Mouse (Mus musculus) liver, embryonic 13.5 days (tissue): ENCODE results near the gene Fgfr2. TPM values are rescaled to one million over a fixed set of nuclear protein-coding genes. Genes with fewer than 3 reads are reported as not detected.

Experiments
- ATAC-seq: fragments of 200-750 bp; cut with Nextera tagmentation; 2 replicates; pipeline ENCODE4 v1.8.0; 2017; ENCODE audit warnings: low read depth, mild to moderate bottlenecking, moderate number of reproducible peaks, moderate library complexity
- DNase-seq: peaks from one replicate; pipeline ENCODE4 v3.0.0; 2022
- H3K27ac ChIP-seq: fragments of 300-500 bp; sonication (generic); 2 replicates; pipeline ENCODE4 v1.5.1; 2015; ENCODE audit warnings: moderate library complexity, mild to moderate bottlenecking, inconsistent platforms
- H3K27me3 ChIP-seq: fragments of 300-500 bp; sonication (generic); 2 replicates; pipeline ENCODE4 v1.6.1; 2015; ENCODE audit warnings: mild to moderate bottlenecking, inconsistent platforms
- H3K36me3 ChIP-seq: fragments of 300-500 bp; sonication (generic); 2 replicates; pipeline ENCODE4 v1.6.1; 2015; ENCODE audit warnings: mild to moderate bottlenecking, inconsistent platforms
- H3K4me1 ChIP-seq: fragments of 300-500 bp; sonication (generic); replicated peaks from 2 replicates; pipeline ENCODE4 v1.6.1; 2015; ENCODE audit warnings: inconsistent platforms
- H3K4me2 ChIP-seq: fragments of 300-500 bp; sonication (generic); 2 replicates; pipeline ENCODE4 v1.6.1; 2015; ENCODE audit warnings: inconsistent platforms, mild to moderate bottlenecking, moderate library complexity
- H3K4me3 ChIP-seq: fragments of 300-500 bp; sonication (generic); replicated peaks from 2 replicates; pipeline ENCODE4 v1.5.1; 2015; ENCODE audit warnings: mild to moderate bottlenecking, inconsistent platforms
- H3K9ac ChIP-seq: fragments of 300-500 bp; sonication (generic); 2 replicates; pipeline ENCODE4 v1.6.1; 2015; ENCODE audit warnings: mild to moderate bottlenecking, inconsistent platforms
- H3K9me3 ChIP-seq: fragments of 300-500 bp; sonication (generic); replicated peaks from 2 replicates; pipeline ENCODE4 v1.6.1; 2016; ENCODE audit warnings: inconsistent platforms
- WGBS: fragments of 180-500 bp; shearing (Covaris S2); methylation state at CpG from one replicate; pipeline ENCODE4 v1.1.7; 2015; ENCODE audit not compliant: insufficient replicate concordance; 5-methylcytosine and 5-hydroxymethylcytosine counted together
- polyA plus RNA-seq: library from polyadenylated mRNA; unstranded; fragments of >200 nt; fragmentation: Nextera tagmentation; extraction: Ambion mirVana; gene quantifications from 2 replicates; pipeline ENCODE4 v1.2.1, GENCODE M21; 2015

Gene Fgfr2
- polyA plus RNA-seq, 1 experiment from 2014 or later = 8.9 TPM

DNA sequence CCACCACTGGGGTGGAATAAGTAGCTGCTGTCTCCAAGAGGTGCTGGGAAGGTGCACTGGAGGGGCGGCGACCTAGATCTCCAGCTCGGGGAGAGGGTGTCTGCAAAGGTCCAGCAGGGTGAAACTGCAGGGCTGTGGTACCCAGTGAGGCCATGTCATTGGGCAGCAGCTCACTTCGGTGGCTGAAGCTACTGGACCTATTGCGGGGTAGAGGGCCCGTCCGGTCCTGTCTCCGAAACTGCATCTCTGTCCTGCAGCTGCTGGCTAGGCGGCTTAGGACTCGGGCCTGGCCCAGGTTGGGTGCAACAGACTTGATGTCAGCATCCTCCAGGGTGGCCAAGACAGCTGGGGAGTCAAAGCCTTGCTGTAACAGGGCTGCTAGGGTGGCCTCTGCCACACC, 109.2 kb downstream of the Fgfr2 start:
- H3K4me3 ChIP-seq = no peak overlapping the region
- H3K9ac ChIP-seq = no peak overlapping the region
- no peaks in the 10 kb centered on the region for H3K27me3 ChIP-seq
- H3K36me3 ChIP-seq = 0 out of 2 replicates have a peak, but pooled peaks cover 4% of the 10 kb centered on the region
- H3K4me2 ChIP-seq = no peak overlapping the region
- ATAC-seq (no peak), DNase-seq (no peak)
- 77% methylated on average over 10 of the region's 10 CpGs for WGBS
- H3K4me1 ChIP-seq = peaks cover 3% of the 10 kb centered on the region; the same call in 1 of the 2 replicates
- no peaks in the 10 kb centered on the region for H3K9me3 ChIP-seq
- H3K27ac ChIP-seq = no peak overlapping the region

DNA sequence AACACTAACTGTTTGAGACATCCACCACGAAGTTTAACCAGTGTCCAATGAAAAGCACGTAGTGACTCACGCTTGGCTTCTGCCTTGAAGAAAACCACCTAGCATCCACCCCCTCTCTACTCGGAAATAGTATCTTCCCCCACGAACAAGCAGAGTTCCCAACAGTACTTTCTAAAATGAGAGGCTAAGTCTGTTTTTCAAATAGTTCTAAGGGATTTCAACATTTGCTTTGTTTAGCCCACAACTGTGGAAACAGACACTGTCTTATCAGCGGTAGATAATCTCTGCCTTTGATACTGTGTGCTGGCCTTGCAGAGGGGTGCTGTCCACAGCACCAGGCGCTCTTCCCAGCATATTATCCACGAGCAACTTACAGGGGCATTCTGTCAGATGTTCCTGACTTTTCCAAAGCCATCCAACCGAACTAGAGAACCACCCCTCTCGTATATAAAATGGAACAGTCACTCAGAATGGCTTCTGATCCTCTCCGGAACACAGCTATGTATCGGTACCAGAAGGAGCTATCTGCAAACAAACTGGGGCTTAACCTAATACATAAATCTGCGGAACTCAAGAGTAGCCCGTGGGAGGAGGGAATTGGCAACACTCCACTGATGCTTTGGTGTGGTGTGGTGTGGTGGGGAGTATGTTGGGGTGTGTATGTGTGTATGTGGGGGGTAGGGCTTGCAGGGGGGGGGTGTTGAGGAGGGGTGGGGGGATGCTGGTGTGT, 110.3 kb downstream of the Fgfr2 start:
- Histone ChIP-seq H3K4me3 (no peak overlapping the region), H3K36me3 (0 out of 2 replicates have a peak, but pooled peaks cover 4% of the 10 kb centered on the region), H3K27me3 (no peaks in the 10 kb centered on the region), H3K9me3 (no peaks in the 10 kb centered on the region), H3K27ac (no peak overlapping the region), H3K9ac (no peak overlapping the region), H3K4me2 (no peak overlapping the region), H3K4me1 (peaks cover 3% of the 10 kb centered on the region; the same call in 1 of the 2 replicates)
- ATAC-seq (no peak), DNase-seq (no peak)
- 55% methylated on average over 14 of the region's 14 CpGs for whole genome bisulfite sequencing

DNA sequence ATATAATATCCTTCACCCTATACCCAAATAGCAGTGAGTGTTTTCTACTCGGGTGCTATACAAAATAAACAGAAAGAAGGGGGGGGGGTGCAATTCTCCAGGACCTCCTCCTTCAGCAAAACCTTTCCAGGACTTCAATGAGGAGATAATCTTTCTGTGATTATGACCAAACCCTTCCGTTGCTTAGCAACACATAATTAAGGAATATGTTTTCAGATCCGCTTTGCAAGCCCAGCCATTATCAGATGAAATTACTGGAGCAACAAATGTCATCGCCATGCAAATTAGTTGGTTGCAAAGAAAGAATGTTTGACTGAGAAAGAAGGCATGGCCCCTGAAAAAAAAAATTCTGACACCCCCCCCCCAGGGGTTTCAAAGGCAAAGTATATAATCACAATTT, 111.5 kb downstream of the Fgfr2 start:
- DNase-seq (no peak), ATAC-seq (no peak)
- Histone ChIP-seq H3K9ac (no peak overlapping the region), H3K36me3 (0 out of 2 replicates have a peak, but pooled peaks cover 4% of the 10 kb centered on the region), H3K9me3 (no peaks in the 10 kb centered on the region), H3K27me3 (no peaks in the 10 kb centered on the region), H3K4me1 (peaks cover 9% of the 10 kb centered on the region), H3K4me2 (no peak overlapping the region), H3K27ac (no peak overlapping the region), H3K4me3 (no peak overlapping the region)
- WGBS = 64% methylated on average over 4 of the region's 4 CpGs

DNA sequence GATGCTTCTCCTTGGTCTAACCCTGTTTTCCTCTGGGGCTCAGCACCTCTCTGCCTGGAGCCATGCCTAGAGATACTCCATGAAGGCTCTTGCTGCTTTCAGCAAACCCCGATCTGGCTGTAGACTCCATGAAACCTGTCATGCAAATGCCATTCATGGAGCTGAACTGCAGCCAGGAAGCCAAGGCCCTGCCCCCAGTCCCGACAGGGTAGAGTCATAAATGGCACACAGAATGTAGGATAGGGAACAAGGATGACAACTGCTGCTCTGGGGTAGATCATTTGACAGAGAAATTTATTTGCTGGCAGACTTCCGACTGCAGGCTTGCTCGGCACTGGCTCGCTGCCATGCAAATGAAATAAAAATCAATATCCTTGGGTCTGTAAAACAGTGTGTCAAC, 112.0 kb downstream of the Fgfr2 start:
- no peak overlapping the region for H3K4me2 ChIP-seq
- H3K27ac ChIP-seq = no peak overlapping the region
- ATAC-seq = no peak

DNA sequence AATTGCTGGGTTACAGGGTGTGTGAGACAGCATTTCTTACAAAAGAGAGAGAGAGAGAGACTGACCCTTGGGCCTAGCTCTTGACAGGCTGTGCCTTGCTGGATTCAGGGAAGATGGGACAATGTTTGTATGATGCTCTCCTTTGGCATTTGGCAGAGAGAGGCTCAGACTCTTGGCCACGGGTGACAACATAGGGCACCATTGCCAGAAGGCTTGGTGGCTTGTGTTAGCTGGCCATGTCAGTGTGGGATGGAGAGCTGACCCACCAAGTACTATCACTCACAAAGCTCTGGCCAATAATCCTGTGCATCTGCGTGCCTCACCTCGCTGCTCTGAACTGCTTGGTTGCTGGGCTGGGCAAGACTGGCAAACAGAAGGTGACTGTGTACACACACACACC, 112.7 kb downstream of the Fgfr2 start:
- Histone ChIP-seq H3K27me3 (no peaks in the 10 kb centered on the region), H3K9me3 (no peaks in the 10 kb centered on the region), H3K4me1 (peaks cover 9% of the 10 kb centered on the region), H3K4me3 (no peak overlapping the region), H3K9ac (no peak overlapping the region), H3K27ac (no peak overlapping the region), H3K36me3 (0 out of 2 replicates have a peak, but pooled peaks cover 4% of the 10 kb centered on the region), H3K4me2 (no peak overlapping the region)
- WGBS = 74% methylated on average over 3 of the region's 3 CpGs
- ATAC-seq (no peak), DNase-seq (no peak)

More for the DNA sequence above, 112.0 kb downstream of the Fgfr2 start:
- no peak for DNase-seq
- 0 out of 2 replicates have a peak, but pooled peaks cover 4% of the 10 kb centered on the region for H3K36me3 ChIP-seq
- no peaks in the 10 kb centered on the region for H3K27me3 ChIP-seq
- no peaks in the 10 kb centered on the region for H3K9me3 ChIP-seq
- H3K4me3 ChIP-seq = no peak overlapping the region
- 63% methylated on average over 5 of the region's 5 CpGs for WGBS
- peaks cover 9% of the 10 kb centered on the region for H3K4me1 ChIP-seq
- no peak overlapping the region for H3K9ac ChIP-seq

DNA sequence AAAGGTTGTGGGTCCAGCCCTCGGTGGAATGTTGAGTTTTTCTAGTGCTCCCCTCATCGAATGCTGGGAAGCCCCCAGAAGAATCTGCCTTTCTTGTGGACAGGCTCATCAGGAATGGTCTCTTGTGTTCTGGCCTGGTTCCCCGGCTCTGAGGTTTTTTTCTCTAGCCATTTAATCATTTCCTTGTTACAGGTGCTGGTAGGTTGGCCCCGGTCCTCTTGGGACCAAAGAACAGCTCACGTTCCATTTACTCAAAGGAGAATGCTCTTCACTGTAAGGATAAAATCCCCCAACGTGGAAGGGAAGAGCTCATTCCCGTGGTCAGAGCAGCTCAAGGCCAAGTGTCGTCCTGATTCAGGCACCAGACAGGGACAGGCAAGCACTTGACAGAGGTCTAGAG, 113.5 kb downstream of the Fgfr2 start:
- H3K9ac ChIP-seq = no peak overlapping the region
- 73% methylated on average over 8 of the region's 8 CpGs for WGBS
- no peak overlapping the region for H3K4me3 ChIP-seq
- peaks cover 9% of the 10 kb centered on the region for H3K4me1 ChIP-seq
- ATAC-seq = no peak
- no peaks in the 10 kb centered on the region for H3K27me3 ChIP-seq
- H3K36me3 ChIP-seq = 0 out of 2 replicates have a peak, but pooled peaks cover 6% of the 10 kb centered on the region
- no peak for DNase-seq
- no peak overlapping the region for H3K27ac ChIP-seq
- no peaks in the 10 kb centered on the region for H3K9me3 ChIP-seq
- H3K4me2 ChIP-seq = no peak overlapping the region

DNA sequence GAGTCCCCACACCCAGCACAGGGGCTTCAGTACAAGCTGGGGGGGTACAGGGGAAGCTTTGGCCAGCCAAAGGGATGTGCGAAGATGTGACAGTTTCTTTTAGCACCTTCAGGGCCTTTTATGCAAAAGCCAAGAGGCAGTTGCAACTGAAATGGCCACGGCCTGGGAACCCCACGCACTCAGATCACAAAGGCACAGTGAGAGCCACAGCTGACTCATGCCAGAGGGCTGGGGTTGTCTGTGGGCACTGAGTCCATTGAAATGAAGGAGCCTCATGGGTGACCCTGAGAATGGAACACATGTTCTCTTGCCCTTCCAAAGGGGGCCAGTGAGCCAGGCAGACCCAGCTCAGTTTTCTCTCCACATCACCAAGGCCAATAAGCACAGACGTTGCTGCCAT, 114.5 kb downstream of the Fgfr2 start:
- H3K4me3 ChIP-seq = no peak overlapping the region
- H3K27ac ChIP-seq = no peak overlapping the region
- no peak for ATAC-seq
- 80% methylated on average over 4 of the region's 4 CpGs for WGBS
- no peaks in the 10 kb centered on the region for H3K9me3 ChIP-seq
- 0 out of 2 replicates have a peak, but pooled peaks cover 6% of the 10 kb centered on the region for H3K36me3 ChIP-seq
- H3K9ac ChIP-seq = no peak overlapping the region
- no peak for DNase-seq
- no peak overlapping the region for H3K4me2 ChIP-seq
- H3K4me1 ChIP-seq = peaks cover 18% of the 10 kb centered on the region
- no peaks in the 10 kb centered on the region for H3K27me3 ChIP-seq

DNA sequence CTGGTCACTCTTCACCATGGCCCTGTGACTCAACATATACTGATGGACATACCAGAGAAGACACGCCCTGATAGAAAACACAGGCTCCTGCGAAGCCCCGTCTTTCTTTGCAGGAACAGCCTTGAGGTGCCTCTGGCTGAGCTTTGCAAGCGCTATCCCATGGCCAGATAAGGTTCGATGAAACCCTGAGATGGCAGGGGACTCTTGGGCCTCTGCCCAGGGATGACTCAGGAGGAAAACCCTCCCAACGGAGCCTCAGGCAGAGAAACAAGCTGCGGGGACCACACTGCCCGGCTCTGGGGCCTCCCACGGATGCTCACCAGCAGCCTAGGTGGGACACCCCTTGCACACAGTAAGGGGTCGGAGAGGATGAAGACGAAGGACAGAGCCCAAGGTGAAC, 115.8 kb downstream of the Fgfr2 start:
- no peaks in the 10 kb centered on the region for H3K9me3 ChIP-seq
- DNase-seq (no peak), ATAC-seq (no peak)
- H3K36me3 ChIP-seq = 0 out of 2 replicates have a peak, but pooled peaks cover 6% of the 10 kb centered on the region
- no peak overlapping the region for H3K4me3 ChIP-seq
- H3K27me3 ChIP-seq = no peaks in the 10 kb centered on the region
- no peak overlapping the region for H3K4me2 ChIP-seq
- no peak overlapping the region for H3K9ac ChIP-seq
- H3K27ac ChIP-seq = no peak overlapping the region
- H3K4me1 ChIP-seq = peaks cover 22% of the 10 kb centered on the region
- WGBS = 60% methylated on average over 11 of the region's 11 CpGs

DNA sequence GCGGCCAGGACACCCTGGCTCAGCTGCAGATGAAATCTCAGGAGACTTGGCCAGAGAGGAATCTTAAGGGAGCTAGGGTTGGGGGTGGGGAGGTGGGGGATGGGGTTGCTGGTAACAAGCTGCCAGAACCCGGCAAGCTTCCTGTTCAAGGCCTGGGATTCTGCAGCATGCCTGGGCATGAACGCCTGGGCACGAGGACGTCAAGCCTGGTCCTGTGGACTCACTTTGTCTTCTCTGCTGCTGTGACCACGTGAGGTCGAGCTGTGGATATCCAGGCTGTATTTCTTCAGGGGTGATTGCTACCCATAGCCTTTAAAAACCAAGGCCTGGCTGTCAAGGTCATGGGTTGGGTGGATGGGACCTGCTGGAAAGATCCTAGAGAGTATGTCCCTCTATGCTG, 117.4 kb downstream of the Fgfr2 start:
- DNase-seq (no peak), ATAC-seq (no peak)
- 76% methylated on average over 7 of the region's 7 CpGs for WGBS
- H3K4me3 ChIP-seq = no peak overlapping the region
- peaks cover 21% of the 10 kb centered on the region for H3K4me1 ChIP-seq
- H3K9ac ChIP-seq = no peak overlapping the region
- no peaks in the 10 kb centered on the region for H3K9me3 ChIP-seq
- no peak overlapping the region for H3K4me2 ChIP-seq
- H3K36me3 ChIP-seq = 0 out of 2 replicates have a peak, but pooled peaks cover 6% of the 10 kb centered on the region
- H3K27ac ChIP-seq = no peak overlapping the region
- no peaks in the 10 kb centered on the region for H3K27me3 ChIP-seq

DNA sequence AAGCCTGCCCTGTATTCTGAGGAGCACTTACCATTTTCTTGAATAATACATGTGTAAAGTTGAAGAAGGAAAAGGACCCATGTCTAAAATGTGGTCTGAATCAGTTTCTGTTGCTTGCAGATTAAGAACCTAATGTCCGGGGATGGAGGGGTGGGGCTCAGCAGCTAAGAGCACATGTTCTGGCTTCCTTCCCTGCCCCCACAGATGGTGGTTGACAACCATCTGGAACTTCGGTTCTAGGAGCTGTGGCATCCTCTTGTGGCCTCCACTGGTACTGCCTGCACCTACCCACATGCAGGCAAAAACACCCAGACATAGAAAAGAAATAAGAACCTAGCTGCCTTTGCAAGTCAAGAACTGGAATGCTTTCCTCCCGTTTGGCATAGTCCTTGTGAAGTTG, 119.7 kb downstream of the Fgfr2 start:
- H3K9me3 ChIP-seq = no peaks in the 10 kb centered on the region
- no peaks in the 10 kb centered on the region for H3K27me3 ChIP-seq
- WGBS = 8% methylated on average over 3 of the region's 3 CpGs
- peaks cover 21% of the 10 kb centered on the region for H3K4me1 ChIP-seq
- no peak overlapping the region for H3K4me3 ChIP-seq
- H3K9ac ChIP-seq = no peak overlapping the region
- no peak overlapping the region for H3K27ac ChIP-seq
- H3K4me2 ChIP-seq = no peak overlapping the region
- DNase-seq = no peak
- peaks cover 11% of the 10 kb centered on the region for H3K36me3 ChIP-seq
- ATAC-seq = peak; percentile 63

DNA sequence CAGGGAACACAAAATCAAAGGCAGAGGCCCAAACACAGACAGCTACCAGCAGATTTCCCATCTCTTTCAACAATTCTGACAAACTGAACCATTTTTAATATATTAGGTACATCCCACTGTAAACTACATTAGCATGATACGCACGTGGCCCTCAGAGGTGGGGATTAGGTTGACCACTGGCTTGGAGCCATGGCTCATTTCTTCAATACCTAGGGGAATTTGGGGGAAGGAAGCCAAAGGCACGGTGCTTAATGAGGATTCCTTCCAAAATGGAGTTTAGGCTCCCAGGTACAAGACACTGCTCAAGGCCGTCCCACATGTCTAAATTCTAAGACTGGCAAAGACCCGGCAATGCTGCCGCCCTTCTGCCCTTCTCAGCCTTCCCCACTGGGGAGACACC, 120.9 kb downstream of the Fgfr2 start:
- no peak overlapping the region for H3K9ac ChIP-seq
- ATAC-seq (no peak), DNase-seq (no peak)
- H3K9me3 ChIP-seq = no peaks in the 10 kb centered on the region
- H3K36me3 ChIP-seq = peaks cover 21% of the 10 kb centered on the region
- no peaks in the 10 kb centered on the region for H3K27me3 ChIP-seq
- H3K4me2 ChIP-seq = no peak overlapping the region
- 83% methylated on average over 6 of the region's 6 CpGs for whole genome bisulfite sequencing
- peaks cover 17% of the 10 kb centered on the region for H3K4me1 ChIP-seq
- H3K4me3 ChIP-seq = no peak overlapping the region
- no peak overlapping the region for H3K27ac ChIP-seq

DNA sequence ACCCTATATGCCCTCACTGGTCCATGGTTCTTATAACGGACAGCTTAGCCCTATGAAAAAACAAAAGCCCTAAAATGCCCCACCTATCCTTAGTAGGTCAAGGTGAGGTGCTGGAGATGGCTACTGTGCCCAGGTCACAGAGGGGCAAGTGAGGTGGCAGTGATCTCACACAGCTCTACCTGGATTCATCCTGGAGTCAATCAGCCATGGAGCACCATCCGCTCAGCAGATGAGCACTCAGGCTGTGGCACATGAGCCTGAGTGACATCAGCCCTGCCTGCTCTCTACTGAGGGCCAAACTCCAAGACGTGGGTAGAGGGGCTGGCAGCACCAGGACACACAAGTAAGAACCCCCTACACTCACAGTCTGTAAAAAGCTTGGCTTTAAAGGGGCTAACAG, 121.8 kb downstream of the Fgfr2 start:
- Histone ChIP-seq H3K36me3 (peaks cover 26% of the 10 kb centered on the region), H3K4me2 (no peak overlapping the region), H3K9ac (no peak overlapping the region), H3K27ac (no peak overlapping the region), H3K27me3 (no peaks in the 10 kb centered on the region), H3K9me3 (no peaks in the 10 kb centered on the region), H3K4me3 (no peak overlapping the region), H3K4me1 (peaks cover 16% of the 10 kb centered on the region)
- 83% methylated on average over 3 of the region's 3 CpGs for WGBS
- no peak for ATAC-seq
- DNase-seq = no peak
